Mouse (Mus musculus) E14TG2a.4 (cell line): ENCODE data around the gene Kcnj2.

Source experiments
- CTCF ChIP-seq: conservative IDR thresholded peaks from 2 replicates; pipeline ENCODE4 v1.5.1; 2014; ENCODE audit warnings: low read length
- NANOG ChIP-seq: IDR thresholded peaks from 2 replicates; pipeline ENCODE4 v1.6.1; 2014; ENCODE audit warnings: borderline replicate concordance, low read length, mixed read lengths

GRCm38 (mm10) chr11:111091117-111091516 is 25.2 kb downstream of the Kcnj2 start:
- TF ChIP-seq CTCF (no peak), NANOG (no peak)
